Mouse (Mus musculus) 416B (cell line): ENCODE results near the gene Ptgir.
"Not testable (repeated sequence)": the region's sequence is repeated elsewhere in the genome, so short reads cannot be mapped to it uniquely, and the experiment has no call there.

Source experiments
- DNase-seq: peaks from one replicate; pipeline ENCODE4 v3.0.0; 2011; ENCODE audit warnings: low read depth

Ptgir gene

DNA sequence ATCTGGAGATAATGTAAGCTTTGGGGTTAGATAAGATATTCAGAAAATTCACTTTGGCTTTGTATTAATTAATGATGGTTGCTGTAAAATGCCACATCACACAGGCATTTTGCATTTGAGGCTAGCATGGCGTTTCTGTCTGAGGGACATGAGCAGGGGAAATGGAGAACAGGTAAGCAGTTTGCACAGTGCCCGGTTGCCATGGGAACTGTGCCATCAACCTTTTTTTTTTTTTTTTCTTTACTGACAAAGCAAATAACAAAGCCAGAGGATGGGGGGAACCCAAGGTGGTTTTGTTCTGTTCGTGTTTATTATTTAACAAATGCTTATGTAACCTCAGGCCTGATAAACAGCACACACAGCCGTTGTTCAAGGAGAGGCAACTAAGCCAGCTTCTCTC lies 36.6 kb downstream of the Ptgir start:
- no peak for DNase-seq

GRCm38 (mm10) chr7:16944061-16944807 lies 37.9 kb downstream of the Ptgir start, which contains the start of gene Pnmal2:
Pnmal2 (plus strand) TSS chr7:16944682.
- DNase-seq, result no peak

- no peak for DNase-seq
Measured at GRCm38 (mm10) chr7:16944808-16945315, 38.6 kb downstream of the Ptgir start.

GRCm38 (mm10) chr7:16945419-16945818 lies 39.1 kb downstream of the Ptgir start:
- no peak for DNase-seq

DNA sequence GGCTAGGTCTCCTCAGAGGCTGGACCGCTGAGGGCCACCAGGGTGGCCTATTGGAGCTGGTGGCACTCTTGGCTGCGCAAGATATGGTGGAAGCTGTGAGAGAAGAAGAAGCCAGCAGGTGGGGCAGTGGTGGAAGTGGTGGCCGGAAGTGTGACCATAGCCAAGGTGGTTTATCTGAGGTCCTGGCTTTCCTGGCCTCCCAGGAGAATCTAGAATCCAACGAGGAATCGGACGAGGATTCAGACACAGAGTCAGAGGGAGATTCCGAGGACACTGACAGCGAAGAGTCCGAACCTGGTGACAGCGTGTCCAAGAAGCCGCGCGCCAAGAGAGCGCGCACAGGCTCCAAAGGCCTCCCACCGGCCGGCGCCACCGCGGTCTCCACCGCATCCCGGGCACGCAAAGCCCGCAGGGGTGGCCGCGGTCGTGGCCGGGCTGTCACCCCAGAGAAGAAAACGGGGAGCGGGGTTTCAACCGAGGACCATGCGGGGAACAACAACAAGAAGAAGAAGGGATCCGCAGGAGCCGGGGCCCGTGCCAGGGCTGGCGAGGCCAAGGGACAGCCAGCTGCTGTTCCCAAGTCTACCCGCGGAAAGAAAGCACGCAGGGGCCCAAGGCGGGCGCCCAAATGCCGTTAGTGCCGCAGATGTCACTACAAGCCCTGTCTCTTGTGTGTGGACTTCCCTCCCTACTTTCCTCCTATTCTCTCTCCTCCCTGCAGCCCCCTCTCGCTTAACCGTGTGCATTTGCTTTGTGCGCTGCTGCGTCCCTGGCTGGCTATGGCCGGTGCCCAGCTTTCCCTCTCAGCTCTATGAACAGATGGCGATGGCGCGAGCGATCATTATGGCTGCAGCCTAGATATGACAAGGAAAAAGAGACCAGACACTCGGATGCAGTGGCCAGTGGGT lies 40.4 kb downstream of the Ptgir start:
- no peak for DNase-seq

- DNase-seq, result no peak
Measured at GRCm38 (mm10) chr7:16947349-16947895, 41.1 kb downstream of the Ptgir start.

DNA sequence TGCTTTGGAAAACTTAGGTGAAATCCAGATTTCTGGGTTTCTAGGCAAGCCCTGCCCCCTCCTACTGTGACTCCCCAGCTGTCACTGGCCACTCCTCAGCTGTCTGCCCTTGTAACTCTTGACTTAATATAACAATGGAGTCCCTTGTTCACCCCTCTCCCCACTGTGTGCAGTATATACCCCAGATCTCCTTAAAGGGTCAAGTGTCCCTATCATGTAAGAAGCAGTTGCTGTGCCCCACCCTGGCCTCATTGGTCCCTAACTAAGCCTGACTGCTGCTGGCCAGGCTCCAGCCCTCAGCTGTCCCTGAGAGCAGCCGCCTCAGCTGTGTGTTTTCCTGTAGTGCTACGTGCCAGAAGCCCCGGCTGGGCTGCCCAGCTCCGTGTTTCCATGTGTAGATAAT lies 41.7 kb downstream of the Ptgir start:
- no peak for DNase-seq

- no peak for DNase-seq
Measured at GRCm38 (mm10) chr7:16948923-16949458, 42.7 kb downstream of the Ptgir start.

- peak; percentile 74 for DNase-seq
Measured at GRCm38 (mm10) chr7:16949908-16950841, 43.9 kb downstream of the Ptgir start.

GRCm38 (mm10) chr7:16950861-16951635 lies 44.8 kb downstream of the Ptgir start:
- DNase-seq, result peak; percentile 91

- DNase-seq, result not testable (repeated sequence)
Measured at GRCm38 (mm10) chr7:16953776-16954175, 47.5 kb downstream of the Ptgir start.

DNA sequence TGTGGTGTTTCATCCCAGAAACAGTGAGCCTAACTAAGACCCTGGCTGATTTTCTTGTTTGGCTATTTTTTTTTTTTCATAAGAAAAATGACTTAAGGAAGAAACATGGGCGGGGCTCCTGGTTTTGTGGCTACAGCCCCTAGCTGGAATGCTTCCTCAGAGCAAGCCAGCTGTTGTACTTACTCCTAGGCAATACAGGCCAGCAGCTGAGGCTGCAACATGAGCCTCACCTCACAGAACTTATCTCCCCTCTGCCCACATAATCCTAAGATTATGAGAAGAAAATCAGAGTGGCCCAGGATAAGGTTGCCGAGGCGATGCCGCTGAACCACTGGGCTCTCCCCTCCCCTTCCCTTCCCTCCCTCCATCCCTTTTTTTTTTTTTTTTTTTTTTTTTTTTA lies 49.4 kb downstream of the Ptgir start:
- peak; percentile 53 for DNase-seq

DNA sequence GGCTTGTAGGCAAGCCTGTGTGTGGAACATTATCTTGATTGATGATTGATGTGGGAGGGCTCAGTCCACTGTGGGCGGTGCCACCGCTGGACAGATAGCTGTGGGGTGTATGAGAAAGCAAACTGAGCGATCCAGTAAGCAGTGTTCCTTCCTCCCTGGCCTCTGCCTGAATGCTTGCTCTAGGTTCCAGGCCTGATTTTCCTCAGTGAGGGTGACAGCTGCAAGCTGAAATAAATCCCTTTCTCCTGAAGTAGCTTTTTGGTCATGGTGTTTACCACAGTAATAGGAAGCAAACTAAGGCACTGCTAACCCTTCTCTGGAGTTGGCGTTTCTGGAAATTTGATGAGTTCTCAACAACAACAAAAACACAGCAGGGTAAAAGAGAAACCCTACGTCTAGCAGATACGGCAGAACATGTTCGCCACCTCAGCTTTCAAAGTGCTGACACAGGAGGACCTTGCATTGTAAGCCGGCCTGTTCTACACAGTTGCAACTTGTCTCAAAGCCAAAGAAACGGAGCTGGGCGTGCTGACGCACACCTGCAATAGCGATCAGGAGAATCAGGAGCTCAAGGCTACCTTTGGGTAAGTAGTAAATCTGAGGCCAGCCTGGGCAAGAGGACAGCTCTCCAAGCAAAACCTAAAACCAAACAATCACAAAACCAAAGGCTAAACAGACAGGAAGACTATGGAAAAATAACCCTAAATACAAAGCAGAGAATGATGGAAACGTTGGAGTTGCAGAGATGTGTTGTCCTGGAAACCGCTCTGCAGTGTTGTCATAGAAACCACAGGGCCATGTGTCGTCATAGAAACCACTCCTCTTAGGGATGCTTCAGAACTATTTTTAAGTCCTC lies 50.3 kb downstream of the Ptgir start:
- no peak for DNase-seq

GRCm38 (mm10) chr7:16959539-16960187 lies 53.4 kb downstream of the Ptgir start, which contains the start of gene Pnmal1:
Pnmal1 (plus strand) TSS chr7:16959679.
- DNase-seq, result no peak
